Mouse (Mus musculus) myocyte (in vitro differentiated cells): ENCODE measurements around the gene Surf6.
"Not testable (repeated sequence)": the region's sequence is repeated elsewhere in the genome, so short reads cannot be mapped to it uniquely, and the experiment has no call there.

Experiments
- POLR2A ChIP-seq: IDR thresholded peaks from one replicate; pipeline ENCODE4 v1.6.1; 2011; ENCODE audit warnings: low read depth, mild to moderate bottlenecking, control low read depth, moderate library complexity; ENCODE audit not compliant: insufficient read length
- TCF12 ChIP-seq: IDR thresholded peaks from one replicate; pipeline ENCODE4 v1.6.1; 2011; ENCODE audit warnings: mild to moderate bottlenecking, control low read depth; ENCODE audit not compliant: poor library complexity, insufficient read depth, severe bottlenecking

- not testable (repeated sequence) for TF ChIP-seq TCF12, POLR2A
Measured at GRCm38 (mm10) chr2:26886170-26886569, 16.5 kb downstream of the Surf6 start.
